Comparison of ENCODE assay signal across 20 mouse cellular contexts in the genomic region with DNA sequence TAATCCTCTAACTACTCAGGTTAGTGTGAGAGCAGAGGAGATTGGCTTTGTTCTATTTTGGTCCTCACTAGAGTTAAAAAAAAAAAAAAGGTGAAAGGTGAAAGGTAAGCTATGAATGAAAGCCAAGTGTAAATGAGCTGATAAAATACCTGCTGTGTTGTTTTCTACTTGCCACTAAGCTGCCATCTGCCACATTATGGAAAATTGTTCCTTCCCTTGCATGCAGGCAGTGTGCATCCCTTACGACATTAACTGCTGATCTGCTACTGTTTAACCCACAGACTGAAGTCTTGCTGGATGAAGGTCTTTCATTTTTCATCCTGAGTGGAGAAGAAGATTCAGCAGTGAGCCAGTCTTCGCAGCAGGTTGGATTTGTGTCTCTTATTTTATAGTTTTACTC. TPM values are rescaled to one million over a fixed set of nuclear protein-coding genes. Genes with fewer than 3 reads are reported as not detected.
DNase-seq lines count a peak whose midpoint lies in the region; ATAC-seq and TF ChIP-seq lines count a peak whose summit lies in the region.
"Had no signal": no experiment of that assay in that cellular context is flagged by ENCODE, and none has a peak within 500 bp of the region (broad histone marks: within the 10 kb centered on the region; RNA-seq: fewer than 3 reads in every experiment).

No protein-coding gene starts in this region.

- TF ChIP-seq CTCF in hindbrain, postnatal 0 days (IDR thresholded peaks at IDR 0.05; ENCODE audit: low read depth): no peak
- no peak for TF ChIP-seq CTCF in brain, embryonic 14.5 days (IDR thresholded peaks at IDR 0.05; ENCODE audit: borderline replicate concordance, extremely low read depth, insufficient read depth, insufficient read length)

- H3K9ac ChIP-seq in hindbrain, postnatal 0 days (replicated peaks; ENCODE audit: low read length): no peak overlapping the region
- H3K9ac ChIP-seq in hindbrain, embryonic 12.5 days: no peak overlapping the region
- H3K9ac ChIP-seq: embryonic facial prominence, embryonic 12.5 days; forebrain, embryonic 12.5 days; forebrain, postnatal 0 days; heart, embryonic 12.5 days had no signal

- ATAC-seq in hindbrain, postnatal 0 days: no peak
- ATAC-seq in hindbrain, embryonic 12.5 days (ENCODE audit: low FRiP score): no peak
- ATAC-seq: forebrain, postnatal 0 days; intestine, embryonic 16.5 days had no signal

- no peak overlapping the region for H3K4me3 ChIP-seq in hindbrain, postnatal 0 days (ENCODE audit: low read length)
- no peak overlapping the region for H3K4me3 ChIP-seq in hindbrain, embryonic 12.5 days
- H3K4me3 ChIP-seq: embryonic facial prominence, embryonic 12.5 days; forebrain, embryonic 12.5 days; heart, embryonic 12.5 days had no signal

- 64% methylated on average over 2 of the region's 2 CpGs for WGBS in hindbrain, postnatal 0 days
- 70% methylated on average over 2 of the region's 2 CpGs for WGBS in hindbrain, embryonic 12.5 days

- no peak overlapping the region for H3K27ac ChIP-seq in hindbrain, postnatal 0 days
- no peak overlapping the region for H3K27ac ChIP-seq in hindbrain, embryonic 12.5 days
- H3K27ac ChIP-seq: embryonic facial prominence, embryonic 12.5 days; forebrain, embryonic 12.5 days had no signal

- no peaks in the 10 kb centered on the region for H3K4me1 ChIP-seq in hindbrain, postnatal 0 days (ENCODE audit: insufficient read depth, low read length)
- 0 out of 2 replicates have a peak, but pooled peaks cover 4% of the 10 kb centered on the region for H3K4me1 ChIP-seq in hindbrain, embryonic 12.5 days

- peak; percentile 20 to 41 for DNase-seq in cerebellum, postnatal 25 days
- no peak for DNase-seq in cerebellum, adult 11-12 months
- peak; percentile 47 for DNase-seq in hindbrain, postnatal 0 days (ENCODE audit: low spot score)
- DNase-seq in brain, adult 2 months (ENCODE audit: low read depth, low spot score): peak; percentile 40
- DNase-seq in brain, embryonic 14.5 days (ENCODE audit: low read depth): peak; percentile 53
- DNase-seq: adrenal gland, adult 8-10 months; adrenal gland, postnatal 36 days; cerebellum, adult 9-11 months; forebrain, postnatal 0 days; gastrocnemius, postnatal 14 days; heart, postnatal 36 days; kidney, adult 2 months had no signal

- H3K27me3 ChIP-seq in hindbrain, postnatal 0 days (ENCODE audit: insufficient read depth, low read length): no peaks in the 10 kb centered on the region
- H3K27me3 ChIP-seq in hindbrain, embryonic 12.5 days: 0 out of 2 replicates have a peak, but pooled peaks cover 5% of the 10 kb centered on the region
- H3K27me3 ChIP-seq: embryonic facial prominence, embryonic 12.5 days had no signal

- TF ChIP-seq POLR2A in brain, embryonic 14.5 days (IDR thresholded peaks at IDR 0.05; ENCODE audit: borderline replicate concordance, extremely low read depth, insufficient read depth, insufficient read length, poor library complexity, severe bottlenecking): no peak

- H3K4me2 ChIP-seq in hindbrain, postnatal 0 days (ENCODE audit: low read depth, low read length): no peak overlapping the region
- no peak overlapping the region for H3K4me2 ChIP-seq in hindbrain, embryonic 12.5 days (replicated peaks)
- H3K4me2 ChIP-seq: embryonic facial prominence, embryonic 12.5 days; forebrain, embryonic 12.5 days; heart, embryonic 12.5 days had no signal

- H3K9me3 ChIP-seq in hindbrain, postnatal 0 days (ENCODE audit: low read length): no peaks in the 10 kb centered on the region
- no peaks in the 10 kb centered on the region for H3K9me3 ChIP-seq in hindbrain, embryonic 12.5 days (replicated peaks)
- H3K9me3 ChIP-seq: embryonic facial prominence, embryonic 12.5 days; forebrain, embryonic 12.5 days; heart, embryonic 12.5 days had no signal

- no peaks in the 10 kb centered on the region for H3K36me3 ChIP-seq in hindbrain, postnatal 0 days (ENCODE audit: insufficient read depth, low read length)
- no peaks in the 10 kb centered on the region for H3K36me3 ChIP-seq in hindbrain, embryonic 12.5 days
- H3K36me3 ChIP-seq: embryonic facial prominence, embryonic 12.5 days; forebrain, embryonic 12.5 days; heart, embryonic 12.5 days had no signal

RNA-seq across cellular contexts. Expression of a gene that starts 11.5 kb away (rescaled TPM):
- total RNA-seq in hindbrain, postnatal 0 days (2014; rRNA removed): not detected in 2 replicates
- polyA plus RNA-seq in hindbrain, postnatal 0 days (2015; fragmentation: Nextera tagmentation; extraction: Ambion mirVana): 0.14 and 0.16 TPM in 2 replicates
- 0.25 TPM in 1 of 2 replicates, not detected in the other for polyA plus RNA-seq in hindbrain, embryonic 12.5 days (2016; fragmentation: Nextera tagmentation; extraction: Ambion mirVana)
- polyA plus RNA-seq in brain, embryonic 14.5 days (2012; rRNA removed): 0.09 and 0.34 TPM in 2 replicates
- total RNA-seq: adrenal gland, adult 8-10 months; adrenal gland, postnatal 36 days; gastrocnemius, adult 18-20 months; gastrocnemius, postnatal 14 days; heart, adult 8-10 months; heart, postnatal 36 days had no signal
- polyA plus RNA-seq: heart, embryonic 16.5 days; intestine, embryonic 16.5 days; kidney, adult 2 months had no signal
